Mouse (Mus musculus) thymus, postnatal 4 days (tissue): ENCODE data around the gene Rab42.

Experiments
- DNase-seq: peaks from one replicate; pipeline ENCODE4 v3.0.0; 2021

The Rab42 gene

DNA sequence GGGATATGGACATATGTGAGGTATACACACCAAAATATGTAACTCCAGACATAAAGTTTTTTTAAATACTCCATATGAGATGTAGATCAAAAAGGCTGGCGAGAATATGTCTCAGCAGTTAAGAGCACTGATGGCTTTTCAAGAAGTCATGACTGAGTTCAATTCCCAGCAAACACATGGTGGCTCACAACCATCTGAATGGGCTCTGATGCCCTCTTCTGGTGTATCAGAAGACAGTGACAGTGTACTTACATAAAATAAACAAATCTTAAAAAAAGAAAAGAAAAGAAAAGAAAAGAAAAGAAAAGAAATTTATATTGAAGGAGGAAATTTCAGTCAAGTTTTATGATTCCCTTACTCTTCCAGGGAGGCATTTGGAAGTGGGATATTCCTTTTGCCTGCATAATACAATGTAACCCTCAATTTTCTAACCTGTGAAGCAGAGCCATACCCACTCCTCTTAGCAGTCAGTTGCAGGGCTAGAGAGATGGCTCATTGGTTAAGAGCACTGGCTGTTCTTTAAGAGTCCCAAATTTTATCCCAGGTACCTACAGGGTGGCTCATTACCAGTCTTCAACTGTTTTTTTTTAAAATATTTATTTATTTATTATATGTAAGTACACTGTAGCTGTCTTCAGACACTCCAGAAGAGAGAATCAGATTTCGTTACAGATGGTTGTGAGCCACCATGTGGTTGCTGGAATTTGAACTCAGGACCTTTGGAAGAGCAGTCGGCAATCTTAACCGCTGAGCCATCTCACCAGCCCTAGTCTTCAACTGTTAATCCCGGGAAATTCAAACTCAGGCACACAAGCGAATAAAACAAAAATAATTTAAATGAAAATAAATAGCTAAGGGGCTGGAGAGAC is 34.1 kb downstream of the Rab42 start:
- no peak for DNase-seq

DNA sequence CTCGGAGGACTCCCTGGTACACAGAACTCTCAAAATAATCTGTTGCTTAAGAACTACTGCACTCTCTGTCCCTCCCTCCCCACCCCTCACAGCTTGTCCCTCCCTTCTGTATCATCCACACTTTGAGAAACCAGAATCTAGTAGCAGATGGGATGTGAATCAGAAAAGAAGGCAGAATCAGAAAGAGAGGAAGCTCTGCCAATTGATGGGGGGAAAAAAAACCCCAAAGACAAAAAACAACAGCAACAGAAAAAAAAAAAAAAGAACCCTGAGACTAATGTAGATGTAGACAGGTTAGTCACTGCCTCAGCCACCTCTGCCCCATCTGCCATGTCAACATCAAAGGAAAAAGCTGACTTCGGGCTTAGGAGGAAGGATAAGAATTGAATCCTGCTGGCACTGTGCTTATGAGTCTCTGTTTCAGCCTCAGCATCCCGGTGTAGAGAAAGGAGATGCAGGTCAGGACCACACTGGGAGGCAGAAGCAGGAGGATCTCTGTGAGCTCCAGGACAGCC is 36.3 kb downstream of the Rab42 start:
- no peak for DNase-seq

DNA sequence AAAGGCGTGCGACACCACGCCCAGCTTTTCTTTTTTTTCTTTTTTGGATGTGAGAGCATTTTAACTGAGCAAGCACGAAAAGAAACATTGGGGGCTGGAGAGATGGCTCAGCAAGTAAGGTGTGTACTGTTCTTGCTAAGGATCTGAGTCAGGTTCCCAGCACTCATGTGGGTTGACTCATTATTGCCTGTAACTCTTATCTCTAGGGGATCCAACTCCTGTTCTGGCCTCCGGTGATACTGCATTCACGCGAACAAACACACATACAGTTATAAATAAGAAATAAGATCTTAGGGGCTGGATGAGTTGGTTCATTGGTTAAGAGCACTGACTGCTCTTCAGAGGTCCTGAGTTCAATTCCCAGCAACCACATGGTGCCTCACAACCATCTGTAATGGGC is 39.9 kb downstream of the Rab42 start:
- no peak for DNase-seq

- no peak for DNase-seq
Measured at GRCm38 (mm10) chr4:132262358-132262616, 40.9 kb downstream of the Rab42 start.

GRCm38 (mm10) chr4:132261514-132262357 is 41.4 kb downstream of the Rab42 start, which contains the start of gene Gmeb1:
Gene Gmeb1, minus strand, starts transcription at chr4:132261602.
- peak; percentile 88 for DNase-seq

- DNase-seq: peak; percentile 77
Measured at GRCm38 (mm10) chr4:132260404-132261379, 42.5 kb downstream of the Rab42 start.

GRCm38 (mm10) chr4:132259248-132259647 is 43.9 kb downstream of the Rab42 start:
- DNase-seq: no peak

DNA sequence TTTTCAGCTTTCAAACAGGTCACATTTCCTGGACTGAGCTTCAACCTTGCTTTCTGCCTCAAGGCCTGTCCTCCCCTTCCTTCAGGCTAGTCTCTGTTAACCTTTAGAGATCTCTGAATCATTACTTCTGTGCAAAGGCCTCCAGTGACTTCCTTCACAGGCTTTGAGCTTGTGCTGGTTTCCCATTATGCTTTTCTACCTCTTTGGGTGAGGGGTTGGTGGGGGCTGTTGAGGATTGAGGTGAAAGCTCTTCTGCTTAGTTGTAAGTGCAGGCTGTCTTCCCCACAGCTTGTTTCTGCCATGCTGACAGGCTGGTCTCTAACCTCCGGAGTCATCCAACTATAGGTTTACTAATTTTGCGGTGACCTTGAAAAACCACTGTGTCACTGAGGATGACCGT is 46.8 kb downstream of the Rab42 start:
- DNase-seq: no peak

GRCm38 (mm10) chr4:132254986-132255385 is 48.2 kb downstream of the Rab42 start:
- peak; percentile 45 for DNase-seq

- DNase-seq: no peak
Measured at GRCm38 (mm10) chr4:132253622-132254021, 49.6 kb downstream of the Rab42 start.

- DNase-seq: no peak
Measured at GRCm38 (mm10) chr4:132253128-132253527, 50.1 kb downstream of the Rab42 start.
